Mouse (Mus musculus) forebrain, embryonic 13.5 days (tissue): ENCODE results near the gene Tex10. TPM values are rescaled to one million over a fixed set of nuclear protein-coding genes. Genes with fewer than 3 reads are reported as not detected.

Source experiments
- ATAC-seq: fragments of 200-750 bp; cut with Nextera tagmentation; 2 replicates; pipeline ENCODE4 v1.8.0; 2017
- H3K27ac ChIP-seq: fragments of 300-500 bp; sonication (generic); 2 replicates; pipeline ENCODE4 v1.5.1; 2015; ENCODE audit warnings: inconsistent platforms, mild to moderate bottlenecking, moderate library complexity
- H3K27me3 ChIP-seq: fragments of 300-500 bp; sonication (generic); 2 replicates; pipeline ENCODE4 v1.6.1; 2015; ENCODE audit warnings: mild to moderate bottlenecking, inconsistent platforms
- H3K36me3 ChIP-seq: fragments of 300-500 bp; sonication (generic); 2 replicates; pipeline ENCODE4 v1.6.1; 2015; ENCODE audit warnings: mild to moderate bottlenecking, inconsistent platforms; ENCODE audit not compliant: poor library complexity, severe bottlenecking
- H3K4me1 ChIP-seq: fragments of 300-500 bp; sonication (generic); 2 replicates; pipeline ENCODE4 v1.6.1; 2015; ENCODE audit warnings: inconsistent platforms
- H3K4me2 ChIP-seq: fragments of 300-500 bp; sonication (generic); 2 replicates; pipeline ENCODE4 v1.6.1; 2015; ENCODE audit warnings: inconsistent platforms, mild to moderate bottlenecking, moderate library complexity
- H3K4me3 ChIP-seq: fragments of 300-500 bp; sonication (generic); 2 replicates; pipeline ENCODE4 v1.5.1; 2015; ENCODE audit warnings: mild to moderate bottlenecking, inconsistent platforms
- H3K9ac ChIP-seq: fragments of 300-500 bp; sonication (generic); 2 replicates; pipeline ENCODE4 v1.6.1; 2015; ENCODE audit warnings: mild to moderate bottlenecking, inconsistent platforms
- H3K9me3 ChIP-seq: fragments of 300-500 bp; sonication (generic); replicated peaks from 2 replicates; pipeline ENCODE4 v1.6.1; 2016; ENCODE audit warnings: inconsistent platforms
- WGBS: fragments of 180-500 bp; shearing (Covaris S2); methylation state at CpG from one replicate; pipeline ENCODE4 v1.1.7; 2015; 5-methylcytosine and 5-hydroxymethylcytosine counted together
- polyA plus RNA-seq: library from polyadenylated mRNA; unstranded; fragments of >200 nt; fragmentation: Nextera tagmentation; extraction: Ambion mirVana; gene quantifications from 2 replicates; pipeline ENCODE4 v1.2.1, GENCODE M21; 2015

Tex10 gene
- polyA plus RNA-seq = 47.1 and 47.6 TPM in 2 replicates

DNA sequence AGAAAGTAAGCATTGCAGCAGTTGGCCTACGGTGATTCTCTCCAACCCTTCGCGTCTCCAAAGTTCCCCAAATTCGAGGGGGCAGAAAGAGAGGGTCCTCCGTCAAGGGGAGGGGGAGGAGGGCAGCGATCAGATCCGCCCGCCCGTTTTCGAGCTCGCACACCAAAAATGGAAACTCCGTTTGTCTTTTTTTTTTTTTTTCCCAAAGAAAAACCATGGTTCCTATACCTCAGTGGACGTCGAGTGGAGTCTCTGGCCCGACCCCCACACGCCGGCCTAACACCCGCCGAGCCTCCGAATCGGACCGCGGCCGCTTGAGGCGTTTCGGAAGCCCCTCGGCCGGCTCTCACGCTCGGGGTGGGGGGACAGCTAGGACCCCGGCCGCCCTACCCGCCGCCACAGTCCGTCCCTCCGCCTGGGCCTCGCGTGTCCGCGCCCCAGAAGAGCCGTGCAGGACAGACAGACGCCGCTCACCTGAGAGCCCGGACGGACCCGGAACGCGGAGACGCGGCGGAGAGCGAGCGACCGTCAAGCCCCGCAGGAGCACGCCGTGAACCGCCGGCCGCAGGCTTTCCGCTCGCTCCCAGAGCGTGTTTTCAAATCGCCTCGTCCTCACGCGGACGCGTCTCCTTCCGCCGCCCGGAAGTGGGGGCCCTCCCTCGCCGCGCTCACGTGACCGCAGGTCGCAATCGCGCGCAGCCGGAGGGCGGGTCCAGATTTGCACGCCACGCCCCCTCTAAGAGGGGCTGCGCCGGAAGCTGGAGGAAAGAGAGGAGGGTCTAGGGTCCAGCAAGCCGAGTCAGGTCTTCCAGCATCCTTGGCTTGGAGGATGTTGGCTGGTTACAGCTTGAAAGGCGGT, at the start of gene Tex10:
Gene Tex10 (minus strand): TSS at position 668 of the 859 bp plus-strand sequence.
- peak; percentile 98 for ATAC-seq
- Histone ChIP-seq H3K9me3 (no peaks in the 10 kb centered on the region), H3K9ac (peak within 1 kb of the TSS; percentile 93), H3K27ac (peak within 1 kb of the TSS; percentile 80), H3K4me3 (peak within 1 kb of the TSS; percentile 95), H3K4me2 (peak within 1 kb of the TSS; percentile 87), H3K4me1 (peaks cover 20% of the 10 kb centered on the region), H3K36me3 (peaks cover 8% of the 10 kb centered on the region), H3K27me3 (no peaks in the 10 kb centered on the region)
- under 1% methylated on average over 87 of the region's 89 CpGs for WGBS

- ATAC-seq = no peak
- Histone ChIP-seq H3K4me3 (no peak overlapping the region), H3K4me2 (no peak overlapping the region), H3K9me3 (peaks cover 8% of the 10 kb centered on the region), H3K4me1 (no peaks in the 10 kb centered on the region), H3K27me3 (no peaks in the 10 kb centered on the region), H3K27ac (no peak overlapping the region), H3K36me3 (no peaks in the 10 kb centered on the region), H3K9ac (no peak overlapping the region)
- 76% methylated on average over 2 of the region's 2 CpGs for WGBS
Measured at GRCm38 (mm10) chr4:48510861-48511260, 37.6 kb upstream of the Tex10 start.

DNA sequence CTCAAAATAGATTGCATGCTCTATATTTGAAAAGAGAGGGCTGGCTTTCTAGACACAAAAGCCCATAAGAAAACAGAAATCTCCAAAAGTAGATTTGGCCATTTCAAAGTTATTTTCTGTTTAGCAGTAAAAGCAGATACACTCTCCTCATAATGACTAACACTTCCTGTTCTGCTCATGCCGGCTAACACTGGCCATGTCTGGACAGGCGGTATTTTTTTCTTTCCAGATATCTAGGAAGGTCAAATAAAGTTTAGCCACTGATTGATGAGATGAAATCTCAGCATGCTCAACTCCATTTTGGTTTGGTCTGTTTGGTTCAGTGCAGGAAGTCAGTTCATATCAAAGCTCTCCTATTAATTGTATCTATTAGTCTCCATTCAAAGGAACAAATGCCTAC, 19.3 kb upstream of the Tex10 start:
- H3K4me2 ChIP-seq = no peak overlapping the region
- 0 out of 2 replicates have a peak, but pooled peaks cover 4% of the 10 kb centered on the region for H3K4me1 ChIP-seq
- no peak overlapping the region for H3K4me3 ChIP-seq
- no peak overlapping the region for H3K9ac ChIP-seq
- H3K36me3 ChIP-seq = no peaks in the 10 kb centered on the region
- H3K27ac ChIP-seq = no peak overlapping the region
- ATAC-seq = no peak
- H3K27me3 ChIP-seq = no peaks in the 10 kb centered on the region
- WGBS = 86% methylated on average over 2 of the region's 2 CpGs
- H3K9me3 ChIP-seq = no peaks in the 10 kb centered on the region

- Histone ChIP-seq H3K36me3 (no peaks in the 10 kb centered on the region), H3K4me1 (0 out of 2 replicates have a peak, but pooled peaks cover 4% of the 10 kb centered on the region), H3K9ac (peak overlapping the region; percentile 46; the same call in 1 of the 2 replicates), H3K27me3 (no peaks in the 10 kb centered on the region), H3K4me2 (peak overlapping the region; percentile 54), H3K9me3 (no peaks in the 10 kb centered on the region), H3K27ac (no peak overlapping the region), H3K4me3 (peak overlapping the region; percentile 36)
- peak; percentile 71; the same call in 1 of the 2 replicates for ATAC-seq
- WGBS = 16% methylated on average over 14 of the region's 14 CpGs
Measured at GRCm38 (mm10) chr4:48491290-48491743, 18.1 kb upstream of the Tex10 start.

DNA sequence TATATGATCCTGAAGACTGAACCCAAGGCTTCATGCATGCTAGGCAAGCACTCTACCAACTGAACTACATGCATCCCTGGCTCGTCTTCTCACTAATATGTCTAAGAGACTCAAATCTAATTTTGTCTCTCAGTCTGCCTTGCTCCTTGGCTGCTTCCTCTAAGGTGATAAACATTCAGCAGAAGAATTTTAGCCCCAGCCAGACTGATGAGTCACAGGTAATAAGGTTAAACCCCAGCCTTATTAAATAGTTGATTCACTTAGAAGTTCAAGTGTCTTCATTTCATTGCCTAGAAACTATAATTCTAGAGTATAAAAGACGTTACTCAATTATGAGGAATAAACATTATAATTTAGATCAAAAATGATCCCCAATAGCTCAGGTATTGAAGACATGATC, 15.7 kb upstream of the Tex10 start:
- H3K4me1 ChIP-seq = 0 out of 2 replicates have a peak, but pooled peaks cover 4% of the 10 kb centered on the region
- no peak overlapping the region for H3K4me3 ChIP-seq
- no peak overlapping the region for H3K4me2 ChIP-seq
- H3K9ac ChIP-seq = no peak overlapping the region
- no peak overlapping the region for H3K27ac ChIP-seq
- no peaks in the 10 kb centered on the region for H3K9me3 ChIP-seq
- ATAC-seq = no peak
- H3K27me3 ChIP-seq = no peaks in the 10 kb centered on the region
- H3K36me3 ChIP-seq = no peaks in the 10 kb centered on the region
- 86% methylated on average over 2 of the region's 2 CpGs for WGBS

DNA sequence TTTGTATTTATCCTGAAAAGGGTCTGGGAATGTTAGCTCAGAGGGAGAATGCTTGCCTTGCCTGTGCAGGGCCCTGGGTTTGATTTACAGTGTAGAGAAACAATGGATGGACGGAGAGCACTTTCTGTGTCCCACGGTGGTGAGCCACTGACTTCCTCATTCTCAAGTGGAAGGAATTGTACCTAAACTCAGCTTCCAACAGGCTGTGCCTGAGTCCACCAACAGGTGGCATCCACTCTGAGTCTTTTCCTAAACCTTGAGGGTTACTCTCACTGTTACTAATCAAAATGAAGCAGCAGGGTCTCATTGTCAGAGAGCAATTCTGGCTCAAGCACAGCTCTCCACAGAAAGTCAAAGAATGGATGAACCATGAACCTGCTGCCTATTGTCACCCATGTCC, 8.0 kb upstream of the Tex10 start:
- no peak overlapping the region for H3K9ac ChIP-seq
- no peaks in the 10 kb centered on the region for H3K27me3 ChIP-seq
- H3K27ac ChIP-seq = no peak overlapping the region
- no peak overlapping the region for H3K4me2 ChIP-seq
- H3K9me3 ChIP-seq = peaks cover 9% of the 10 kb centered on the region
- H3K4me3 ChIP-seq = no peak overlapping the region
- H3K36me3 ChIP-seq = no peaks in the 10 kb centered on the region
- no peaks in the 10 kb centered on the region for H3K4me1 ChIP-seq
- 51% methylated on average over 2 of the region's 2 CpGs for WGBS
- no peak for ATAC-seq

- no peak for ATAC-seq
- Histone ChIP-seq H3K4me1 (peaks cover 20% of the 10 kb centered on the region), H3K4me2 (peak overlapping the region; percentile 87), H3K9me3 (peaks cover 4% of the 10 kb centered on the region), H3K27ac (no peak overlapping the region), H3K4me3 (peak overlapping the region; percentile 95), H3K36me3 (peaks cover 2% of the 10 kb centered on the region), H3K27me3 (no peaks in the 10 kb centered on the region), H3K9ac (peak overlapping the region; percentile 93; the same call in 1 of the 2 replicates)
- 78% methylated on average over 2 of the region's 2 CpGs for WGBS
Measured at GRCm38 (mm10) chr4:48473651-48474011, 372 bp upstream of the Tex10 start.

DNA sequence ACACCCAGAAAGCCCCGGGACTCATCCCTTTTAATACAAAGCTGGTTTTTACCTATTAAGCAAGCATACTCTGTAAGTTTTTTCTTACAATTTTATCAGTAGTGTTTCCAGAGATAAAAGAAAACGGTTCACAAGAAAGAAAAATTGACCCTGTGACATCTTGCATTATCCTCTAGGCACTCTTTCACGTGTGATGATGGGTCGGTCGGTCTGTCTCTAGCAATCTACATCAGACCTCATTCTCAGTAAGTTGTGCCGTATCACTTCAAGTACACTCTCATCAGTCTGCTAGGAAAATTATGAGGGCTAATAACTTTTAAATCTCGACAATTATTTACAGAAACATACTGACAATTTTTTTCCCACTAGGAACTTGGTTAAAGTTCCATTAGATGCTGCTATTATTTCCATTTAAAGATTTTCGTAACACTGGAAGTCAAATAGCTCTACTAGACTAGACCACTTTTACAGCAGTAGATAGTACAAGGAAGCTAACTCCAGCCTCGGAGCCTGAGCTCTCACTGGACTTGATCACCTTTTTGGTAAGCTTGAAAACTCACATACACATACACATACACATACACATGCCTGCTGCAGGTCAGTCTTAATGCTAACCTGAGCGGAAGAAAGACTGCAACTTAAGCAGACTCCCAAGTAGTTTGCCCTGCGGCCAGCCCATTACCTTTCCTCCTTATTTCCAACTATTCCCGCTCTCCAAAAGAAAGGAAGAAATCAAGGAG, 1.0 kb downstream of the Tex10 start:
- Histone ChIP-seq H3K27ac (no peak overlapping the region), H3K4me3 (peak overlapping the region; percentile 95), H3K36me3 (peaks cover 11% of the 10 kb centered on the region), H3K9me3 (no peaks in the 10 kb centered on the region), H3K27me3 (no peaks in the 10 kb centered on the region), H3K4me2 (peak overlapping the region; percentile 87), H3K9ac (peak overlapping the region; percentile 93), H3K4me1 (peaks cover 20% of the 10 kb centered on the region)
- 20% methylated on average over 12 of the region's 12 CpGs for WGBS
- peak; percentile 5; the same call in 1 of the 2 replicates for ATAC-seq

DNA sequence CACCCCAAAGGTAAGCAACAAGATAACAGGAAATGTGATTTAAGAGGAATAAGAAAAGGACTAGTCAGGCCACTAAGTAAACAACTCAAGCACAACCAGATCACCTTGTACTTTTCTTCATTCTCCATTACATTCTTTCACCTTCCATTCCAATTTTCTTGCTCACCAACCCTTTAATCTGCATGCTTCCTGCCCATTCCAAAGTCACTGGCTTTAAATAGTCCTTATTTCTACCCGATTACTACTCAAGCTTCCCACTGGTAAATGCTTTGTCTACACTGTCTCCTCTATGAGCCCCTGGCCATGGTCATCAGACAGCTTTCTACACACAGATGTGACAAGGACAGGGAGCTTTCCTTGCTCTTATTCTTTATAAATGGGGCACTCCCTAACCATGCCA, 2.3 kb downstream of the Tex10 start:
- peaks cover 20% of the 10 kb centered on the region for H3K36me3 ChIP-seq
- peak overlapping the region; percentile 93; the same call in 1 of the 2 replicates for H3K9ac ChIP-seq
- peaks cover 20% of the 10 kb centered on the region for H3K4me1 ChIP-seq
- H3K4me2 ChIP-seq = peak overlapping the region; percentile 87
- H3K27ac ChIP-seq = no peak overlapping the region
- no peak overlapping the region for H3K4me3 ChIP-seq
- no peaks in the 10 kb centered on the region for H3K27me3 ChIP-seq
- H3K9me3 ChIP-seq = no peaks in the 10 kb centered on the region
- 56% methylated on average over 1 of the region's 1 CpGs for WGBS
- ATAC-seq = no peak

DNA sequence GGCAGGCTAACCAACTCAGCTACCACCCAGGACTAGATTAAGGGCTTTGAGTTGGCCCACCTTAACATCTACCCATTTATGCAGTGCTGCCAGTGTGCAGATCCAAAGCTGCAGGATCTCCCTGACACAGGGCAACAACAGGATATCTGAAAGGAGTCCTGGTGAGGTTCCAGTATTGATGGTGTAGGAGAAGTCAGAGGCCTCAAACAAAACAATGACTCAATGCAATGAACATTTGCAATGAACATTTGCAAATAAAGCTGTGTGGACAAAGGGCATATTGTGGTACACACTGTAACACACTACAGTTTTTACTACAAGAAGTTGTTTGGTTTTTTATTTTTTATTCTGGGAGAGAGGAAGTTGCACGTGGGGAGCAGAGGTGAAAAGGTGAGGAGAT, 12.2 kb downstream of the Tex10 start:
- Histone ChIP-seq H3K9me3 (no peaks in the 10 kb centered on the region), H3K27me3 (no peaks in the 10 kb centered on the region), H3K4me2 (no peak overlapping the region), H3K4me1 (no peaks in the 10 kb centered on the region), H3K36me3 (peaks cover 56% of the 10 kb centered on the region), H3K4me3 (no peak overlapping the region), H3K27ac (no peak overlapping the region), H3K9ac (no peak overlapping the region)
- WGBS = 91% methylated on average over 1 of the region's 1 CpGs
- ATAC-seq = no peak

DNA sequence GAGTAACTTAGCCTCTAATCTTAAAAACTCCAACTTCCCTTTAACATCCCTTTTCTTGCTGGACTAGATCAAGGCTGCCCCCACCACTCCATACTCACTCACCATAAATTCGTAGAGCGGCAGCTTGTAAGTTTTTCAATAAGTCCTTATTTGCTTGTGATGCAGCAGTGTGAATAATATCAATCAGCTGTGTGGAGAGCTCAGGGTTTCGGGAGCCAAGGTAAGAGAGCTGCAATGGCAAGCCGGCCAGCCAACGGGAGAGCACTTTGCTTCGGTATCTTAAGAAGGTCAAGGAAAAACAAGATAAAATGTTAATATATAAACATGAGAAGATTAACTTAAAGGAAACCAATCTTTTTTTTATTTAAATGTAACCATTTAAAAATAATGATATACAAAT, 14.8 kb downstream of the Tex10 start:
- H3K9ac ChIP-seq = no peak overlapping the region
- 99% methylated on average over 6 of the region's 6 CpGs for WGBS
- no peak for ATAC-seq
- H3K4me2 ChIP-seq = no peak overlapping the region
- no peaks in the 10 kb centered on the region for H3K27me3 ChIP-seq
- no peaks in the 10 kb centered on the region for H3K4me1 ChIP-seq
- H3K9me3 ChIP-seq = no peaks in the 10 kb centered on the region
- H3K27ac ChIP-seq = no peak overlapping the region
- no peak overlapping the region for H3K4me3 ChIP-seq
- peaks cover 60% of the 10 kb centered on the region for H3K36me3 ChIP-seq
